Mouse (Mus musculus) heart, adult 2 months (tissue): ENCODE data around the gene Masp2.

Experiments used
- CTCF ChIP-seq: fragments of 200-600 bp; IDR thresholded peaks from 2 replicates; pipeline ENCODE4 v1.8.1; 2022; ENCODE audit warnings: antibody characterized with exemption, mild to moderate bottlenecking, moderate library complexity
- EP300 ChIP-seq: fragments of 200-500 bp; IDR thresholded peaks from 2 replicates; pipeline ENCODE4 v1.6.1; 2011; ENCODE audit warnings: low read depth, low read length, control low read depth; ENCODE audit not compliant: insufficient read depth
- POLR2A ChIP-seq: fragments of 200-500 bp; IDR thresholded peaks from 2 replicates; pipeline ENCODE4 v1.6.1; 2011; ENCODE audit warnings: mild to moderate bottlenecking, low read depth, low read length, control low read depth; ENCODE audit not compliant: insufficient read depth

DNA sequence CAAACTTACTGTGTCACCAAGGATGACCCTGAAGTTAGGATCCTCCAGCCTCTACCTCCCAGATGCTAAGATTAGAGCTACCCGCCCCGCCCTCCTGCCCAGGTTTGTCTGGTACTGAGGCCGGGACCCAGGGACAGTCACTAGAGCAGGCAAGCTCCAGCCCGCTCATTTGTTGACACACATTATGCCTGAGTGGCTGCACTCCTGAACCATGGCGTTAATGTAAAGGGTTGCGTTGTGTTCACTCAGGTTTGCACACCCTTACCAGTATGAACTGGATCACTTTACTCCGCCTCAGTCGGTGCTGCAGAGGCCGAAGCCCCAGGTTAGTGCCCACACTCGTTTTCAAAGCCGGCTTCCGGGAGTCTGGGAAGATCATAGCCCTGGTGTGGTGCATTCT is 38.8 kb upstream of the Masp2 start:
- no peak for TF ChIP-seq POLR2A
- TF ChIP-seq CTCF: no peak
- TF ChIP-seq EP300: no peak
